Mouse (Mus musculus): Measurements from ENCODE around the gene Sema3f.

DNA sequence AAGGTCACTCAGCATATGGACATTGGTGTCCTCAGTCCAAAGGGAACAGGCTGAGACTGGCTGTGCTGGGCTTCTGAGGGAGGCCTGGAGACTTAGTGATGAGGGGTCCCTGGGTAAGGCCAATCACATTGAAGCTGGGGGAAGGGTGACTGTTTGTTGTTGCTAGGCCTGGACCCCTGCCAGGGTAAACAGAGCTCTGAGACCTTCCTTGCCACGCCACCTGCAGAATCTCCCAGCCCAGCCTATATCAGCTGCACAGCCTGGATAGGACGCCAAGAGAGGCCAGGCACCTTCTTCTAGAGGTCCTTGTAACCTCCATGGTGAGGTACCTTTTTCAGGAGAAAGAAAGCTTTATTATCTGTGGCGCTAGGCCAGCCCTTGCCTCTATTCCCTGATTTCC lies 41.4 kb downstream of the Sema3f start:
- TF ChIP-seq CTCF (IDR thresholded peaks at IDR 0.05; ENCODE audit: low read depth, low read length) (no peak), GATA1 (IDR thresholded peaks at IDR 0.05; ENCODE audit: borderline replicate concordance, low read length) (no peak), TAL1 (conservative IDR thresholded peaks at IDR 0.05; ENCODE audit: low read depth, low read length) (no peak), POLR2AphosphoS5 (IDR thresholded peaks at IDR 0.05; ENCODE audit: insufficient replicate concordance, low read depth, low read length) (no peak), GATA2 (IDR thresholded peaks at IDR 0.05; ENCODE audit: borderline replicate concordance, low read depth, low read length) (no peak)

All from G1E (cell line).